Mouse (Mus musculus) midbrain, embryonic 13.5 days (tissue): ENCODE results near the gene Wwc2. TPM values are rescaled to one million over a fixed set of nuclear protein-coding genes. Genes with fewer than 3 reads are reported as not detected.

ENCODE experiments used
- ATAC-seq: fragments of 200-750 bp; cut with Nextera tagmentation; 2 replicates; pipeline ENCODE4 v1.8.0; 2017; ENCODE audit warnings: mild to moderate bottlenecking, moderate TSS enrichment, moderate library complexity
- H3K27ac ChIP-seq: fragments of 300-500 bp; sonication (generic); 2 replicates; pipeline ENCODE4 v1.5.1; 2015; ENCODE audit warnings: inconsistent platforms, mild to moderate bottlenecking, moderate library complexity
- H3K27me3 ChIP-seq: fragments of 300-500 bp; sonication (generic); 2 replicates; pipeline ENCODE4 v1.6.1; 2015; ENCODE audit warnings: mild to moderate bottlenecking, inconsistent platforms
- H3K36me3 ChIP-seq: fragments of 300-500 bp; sonication (generic); 2 replicates; pipeline ENCODE4 v1.6.1; 2015; ENCODE audit warnings: mild to moderate bottlenecking, inconsistent platforms
- H3K4me1 ChIP-seq: fragments of 300-500 bp; sonication (generic); replicated peaks from 2 replicates; pipeline ENCODE4 v1.6.1; 2015; ENCODE audit warnings: inconsistent platforms
- H3K4me2 ChIP-seq: fragments of 300-500 bp; sonication (generic); replicated peaks from 2 replicates; pipeline ENCODE4 v1.6.1; 2015; ENCODE audit warnings: moderate library complexity, mild to moderate bottlenecking, inconsistent platforms
- H3K4me3 ChIP-seq: fragments of 300-500 bp; sonication (generic); replicated peaks from 2 replicates; pipeline ENCODE4 v1.5.1; 2015; ENCODE audit warnings: mild to moderate bottlenecking, inconsistent platforms
- H3K9ac ChIP-seq: fragments of 300-500 bp; sonication (generic); replicated peaks from 2 replicates; pipeline ENCODE4 v1.6.1; 2015; ENCODE audit warnings: mild to moderate bottlenecking, inconsistent platforms
- H3K9me3 ChIP-seq: fragments of 300-500 bp; sonication (generic); 2 replicates; pipeline ENCODE4 v1.6.1; 2016; ENCODE audit warnings: mild to moderate bottlenecking, inconsistent platforms
- WGBS: fragments of 180-500 bp; shearing (Covaris S2); methylation state at CpG from one replicate; pipeline ENCODE4 v1.1.7; 2015; 5-methylcytosine and 5-hydroxymethylcytosine counted together
- polyA plus RNA-seq: library from polyadenylated mRNA; unstranded; fragments of >200 nt; fragmentation: Nextera tagmentation; extraction: Ambion mirVana; gene quantifications from 2 replicates; pipeline ENCODE4 v1.2.1, GENCODE M21; 2015

Gene Wwc2
- polyA plus RNA-seq, 1 experiment from 2014 or later, result 5.1 TPM

- Histone ChIP-seq H3K4me1 (no peaks in the 10 kb centered on the region), H3K36me3 (peaks cover 7% of the 10 kb centered on the region), H3K9ac (no peak overlapping the region), H3K27ac (no peak overlapping the region), H3K27me3 (no peaks in the 10 kb centered on the region), H3K4me2 (no peak overlapping the region), H3K9me3 (peaks cover under 1% of the 10 kb centered on the region; the same call in 1 of the 2 replicates), H3K4me3 (no peak overlapping the region)
- ATAC-seq, result no peak
- WGBS, result 93% methylated on average over 7 of the region's 7 CpGs
These were observed 75.8 kb downstream of the Wwc2 start for GRCm38 (mm10) chr8:47914946-47915345.

- no peak overlapping the region for H3K9ac ChIP-seq
- H3K36me3 ChIP-seq, result peaks cover 5% of the 10 kb centered on the region; the same call in 1 of the 2 replicates
- peaks cover 7% of the 10 kb centered on the region; the same call in 1 of the 2 replicates for H3K9me3 ChIP-seq
- no peaks in the 10 kb centered on the region for H3K27me3 ChIP-seq
- WGBS, result 92% methylated on average over 8 of the region's 8 CpGs
- no peak overlapping the region for H3K4me3 ChIP-seq
- no peak overlapping the region for H3K27ac ChIP-seq
- no peak for ATAC-seq
- no peaks in the 10 kb centered on the region for H3K4me1 ChIP-seq
- H3K4me2 ChIP-seq, result no peak overlapping the region
These were observed 76.6 kb downstream of the Wwc2 start for GRCm38 (mm10) chr8:47914161-47914560.

GRCm38 (mm10) chr8:47913621-47914020 is 77.1 kb downstream of the Wwc2 start:
- Histone ChIP-seq H3K27me3 (no peaks in the 10 kb centered on the region), H3K4me1 (no peaks in the 10 kb centered on the region), H3K27ac (no peak overlapping the region), H3K4me3 (no peak overlapping the region), H3K9me3 (peaks cover 7% of the 10 kb centered on the region; the same call in 1 of the 2 replicates), H3K9ac (no peak overlapping the region), H3K36me3 (peaks cover 3% of the 10 kb centered on the region; the same call in 1 of the 2 replicates), H3K4me2 (no peak overlapping the region)
- ATAC-seq, result no peak
- WGBS, result 80% methylated on average over 9 of the region's 9 CpGs

GRCm38 (mm10) chr8:47909681-47910080 is 81.0 kb downstream of the Wwc2 start:
- Histone ChIP-seq H3K27ac (no peak overlapping the region), H3K36me3 (no peaks in the 10 kb centered on the region), H3K4me3 (no peak overlapping the region), H3K9ac (no peak overlapping the region), H3K4me1 (no peaks in the 10 kb centered on the region), H3K9me3 (peaks cover 7% of the 10 kb centered on the region; the same call in 1 of the 2 replicates), H3K4me2 (no peak overlapping the region), H3K27me3 (no peaks in the 10 kb centered on the region)
- 97% methylated on average over 11 of the region's 11 CpGs for WGBS
- ATAC-seq, result no peak

- Histone ChIP-seq H3K9ac (no peak overlapping the region), H3K4me2 (no peak overlapping the region), H3K27ac (no peak overlapping the region), H3K27me3 (no peaks in the 10 kb centered on the region), H3K36me3 (no peaks in the 10 kb centered on the region), H3K4me1 (no peaks in the 10 kb centered on the region), H3K9me3 (peaks cover 7% of the 10 kb centered on the region; the same call in 1 of the 2 replicates), H3K4me3 (no peak overlapping the region)
- 89% methylated on average over 9 of the region's 9 CpGs for WGBS
- no peak for ATAC-seq
These were observed 83.7 kb downstream of the Wwc2 start for GRCm38 (mm10) chr8:47907056-47907455.

GRCm38 (mm10) chr8:47906142-47906541 is 84.6 kb downstream of the Wwc2 start:
- no peaks in the 10 kb centered on the region for H3K36me3 ChIP-seq
- 97% methylated on average over 9 of the region's 9 CpGs for WGBS
- peaks cover 7% of the 10 kb centered on the region; the same call in 1 of the 2 replicates for H3K9me3 ChIP-seq
- no peak overlapping the region for H3K4me2 ChIP-seq
- no peak overlapping the region for H3K4me3 ChIP-seq
- no peak overlapping the region for H3K9ac ChIP-seq
- no peaks in the 10 kb centered on the region for H3K27me3 ChIP-seq
- no peaks in the 10 kb centered on the region for H3K4me1 ChIP-seq
- H3K27ac ChIP-seq, result no peak overlapping the region
- no peak for ATAC-seq

GRCm38 (mm10) chr8:47905256-47905655 is 85.5 kb downstream of the Wwc2 start:
- Histone ChIP-seq H3K4me3 (no peak overlapping the region), H3K4me2 (no peak overlapping the region), H3K9ac (no peak overlapping the region), H3K9me3 (peaks cover 7% of the 10 kb centered on the region; the same call in 1 of the 2 replicates), H3K27ac (no peak overlapping the region), H3K27me3 (no peaks in the 10 kb centered on the region), H3K4me1 (no peaks in the 10 kb centered on the region), H3K36me3 (no peaks in the 10 kb centered on the region)
- ATAC-seq, result no peak
- WGBS, result 96% methylated on average over 7 of the region's 7 CpGs

- no peaks in the 10 kb centered on the region for H3K27me3 ChIP-seq
- H3K36me3 ChIP-seq, result no peaks in the 10 kb centered on the region
- H3K4me3 ChIP-seq, result no peak overlapping the region
- WGBS, result 88% methylated on average over 7 of the region's 7 CpGs
- H3K9ac ChIP-seq, result no peak overlapping the region
- H3K4me1 ChIP-seq, result no peaks in the 10 kb centered on the region
- H3K27ac ChIP-seq, result no peak overlapping the region
- ATAC-seq, result no peak
- H3K4me2 ChIP-seq, result no peak overlapping the region
- no peaks in the 10 kb centered on the region for H3K9me3 ChIP-seq
These were observed 86.7 kb downstream of the Wwc2 start for GRCm38 (mm10) chr8:47904004-47904403.

GRCm38 (mm10) chr8:47902704-47903103 is 88.0 kb downstream of the Wwc2 start:
- 95% methylated on average over 3 of the region's 3 CpGs for WGBS
- Histone ChIP-seq H3K27me3 (no peaks in the 10 kb centered on the region), H3K4me1 (no peaks in the 10 kb centered on the region), H3K36me3 (no peaks in the 10 kb centered on the region), H3K4me3 (no peak overlapping the region), H3K4me2 (no peak overlapping the region), H3K9ac (no peak overlapping the region), H3K27ac (no peak overlapping the region), H3K9me3 (no peaks in the 10 kb centered on the region)
- no peak for ATAC-seq

GRCm38 (mm10) chr8:47900361-47900760 is 90.4 kb downstream of the Wwc2 start:
- no peaks in the 10 kb centered on the region for H3K27me3 ChIP-seq
- WGBS, result 91% methylated on average over 9 of the region's 9 CpGs
- H3K36me3 ChIP-seq, result no peaks in the 10 kb centered on the region
- no peak overlapping the region for H3K4me2 ChIP-seq
- no peak overlapping the region for H3K9ac ChIP-seq
- no peaks in the 10 kb centered on the region for H3K4me1 ChIP-seq
- no peak overlapping the region for H3K27ac ChIP-seq
- no peak overlapping the region for H3K4me3 ChIP-seq
- no peak for ATAC-seq
- no peaks in the 10 kb centered on the region for H3K9me3 ChIP-seq

GRCm38 (mm10) chr8:47899891-47900290 is 90.8 kb downstream of the Wwc2 start:
- Histone ChIP-seq H3K27me3 (no peaks in the 10 kb centered on the region), H3K36me3 (no peaks in the 10 kb centered on the region), H3K27ac (no peak overlapping the region), H3K9ac (no peak overlapping the region), H3K4me3 (no peak overlapping the region), H3K4me2 (no peak overlapping the region), H3K4me1 (no peaks in the 10 kb centered on the region), H3K9me3 (no peaks in the 10 kb centered on the region)
- ATAC-seq, result no peak
- 83% methylated on average over 3 of the region's 3 CpGs for WGBS

GRCm38 (mm10) chr8:47892419-47892818 is 98.3 kb downstream of the Wwc2 start:
- no peak for ATAC-seq
- Histone ChIP-seq H3K4me1 (peaks cover 20% of the 10 kb centered on the region), H3K4me3 (no peak overlapping the region), H3K9me3 (no peaks in the 10 kb centered on the region), H3K27me3 (no peaks in the 10 kb centered on the region), H3K9ac (no peak overlapping the region), H3K36me3 (no peaks in the 10 kb centered on the region), H3K27ac (no peak overlapping the region), H3K4me2 (no peak overlapping the region)
- WGBS, result 95% methylated on average over 3 of the region's 3 CpGs

GRCm38 (mm10) chr8:47891641-47892040 is 99.1 kb downstream of the Wwc2 start:
- peaks cover 20% of the 10 kb centered on the region for H3K4me1 ChIP-seq
- H3K27me3 ChIP-seq, result no peaks in the 10 kb centered on the region
- H3K9me3 ChIP-seq, result no peaks in the 10 kb centered on the region
- H3K36me3 ChIP-seq, result no peaks in the 10 kb centered on the region
- WGBS, result 76% methylated on average over 13 of the region's 13 CpGs
- no peak overlapping the region for H3K4me3 ChIP-seq
- no peak overlapping the region for H3K4me2 ChIP-seq
- H3K27ac ChIP-seq, result no peak overlapping the region
- H3K9ac ChIP-seq, result no peak overlapping the region
- ATAC-seq, result no peak
